Mouse (Mus musculus): Measurements from ENCODE around the gene Dpy19l3. TPM values are rescaled to one million over a fixed set of nuclear protein-coding genes. Genes with fewer than 3 reads are reported as not detected.

Dpy19l3 gene
- polyA plus RNA-seq, 1 experiment, result 7.3 TPM

GRCm38 (mm10) chr7:35790926-35791325 is 36.7 kb upstream of the Dpy19l3 start:
- no peaks in the 10 kb centered on the region for H3K4me1 ChIP-seq (ENCODE audit: control insufficient read depth, insufficient read depth, insufficient read length)
- no peak for DNase-seq (ENCODE audit: low read depth in 1 of 2, low spot score in 2 of 2)
- H3K36me3 ChIP-seq (ENCODE audit: control insufficient read depth, insufficient read depth, low read length), result peaks cover 38% of the 10 kb centered on the region
- no peak for TF ChIP-seq CTCF (IDR thresholded peaks at IDR 0.05; ENCODE audit: extremely low read depth, insufficient read depth, insufficient read length, insufficient replicate concordance)
- TF ChIP-seq POLR2A (IDR thresholded peaks at IDR 0.05; ENCODE audit: low read depth, low read length), result no peak
- 95% methylated on average over 8 of the region's 8 CpGs for WGBS
- H3K27me3 ChIP-seq (ENCODE audit: control insufficient read depth, insufficient read depth, low read length), result no peaks in the 10 kb centered on the region
- no peak overlapping the region for H3K27ac ChIP-seq (ENCODE audit: insufficient read depth, low read length)
- H3K4me3 ChIP-seq (ENCODE audit: extremely low read depth, insufficient read depth, insufficient read length), result no peak overlapping the region

GRCm38 (mm10) chr7:35790201-35790600 is 35.9 kb upstream of the Dpy19l3 start:
- TF ChIP-seq POLR2A (IDR thresholded peaks at IDR 0.05; ENCODE audit: low read depth, low read length), result no peak
- no peak for TF ChIP-seq CTCF (IDR thresholded peaks at IDR 0.05; ENCODE audit: extremely low read depth, insufficient read depth, insufficient read length, insufficient replicate concordance)
- no peaks in the 10 kb centered on the region for H3K4me1 ChIP-seq (ENCODE audit: control insufficient read depth, insufficient read depth, insufficient read length)
- WGBS, result 94% methylated on average over 8 of the region's 8 CpGs
- peaks cover 38% of the 10 kb centered on the region for H3K36me3 ChIP-seq (ENCODE audit: control insufficient read depth, insufficient read depth, low read length)
- DNase-seq (ENCODE audit: low read depth in 1 of 2, low spot score in 2 of 2), result no peak
- H3K4me3 ChIP-seq (ENCODE audit: extremely low read depth, insufficient read depth, insufficient read length), result no peak overlapping the region
- no peaks in the 10 kb centered on the region for H3K27me3 ChIP-seq (ENCODE audit: control insufficient read depth, insufficient read depth, low read length)
- no peak overlapping the region for H3K27ac ChIP-seq (ENCODE audit: insufficient read depth, low read length)

- TF ChIP-seq CTCF (IDR thresholded peaks at IDR 0.05; ENCODE audit: extremely low read depth, insufficient read depth, insufficient read length, insufficient replicate concordance) (no peak), POLR2A (IDR thresholded peaks at IDR 0.05; ENCODE audit: low read depth, low read length) (no peak)
- WGBS, result 93% methylated on average over 4 of the region's 4 CpGs
- H3K4me3 ChIP-seq (ENCODE audit: extremely low read depth, insufficient read depth, insufficient read length), result no peak overlapping the region
Measured at GRCm38 (mm10) chr7:35785579-35785978, 31.3 kb upstream of the Dpy19l3 start.

GRCm38 (mm10) chr7:35782252-35782651 is 28.0 kb upstream of the Dpy19l3 start:
- peaks cover 11% of the 10 kb centered on the region for H3K36me3 ChIP-seq (ENCODE audit: control insufficient read depth, insufficient read depth, low read length)
- DNase-seq (ENCODE audit: low read depth in 1 of 2, low spot score in 2 of 2), result no peak
- H3K27ac ChIP-seq (ENCODE audit: insufficient read depth, low read length), result no peak overlapping the region
- no peak overlapping the region for H3K4me3 ChIP-seq (ENCODE audit: extremely low read depth, insufficient read depth, insufficient read length)
- no peaks in the 10 kb centered on the region for H3K27me3 ChIP-seq (ENCODE audit: control insufficient read depth, insufficient read depth, low read length)
- H3K4me1 ChIP-seq (ENCODE audit: control insufficient read depth, insufficient read depth, insufficient read length), result no peaks in the 10 kb centered on the region
- TF ChIP-seq CTCF (IDR thresholded peaks at IDR 0.05; ENCODE audit: extremely low read depth, insufficient read depth, insufficient read length, insufficient replicate concordance) (no peak), POLR2A (IDR thresholded peaks at IDR 0.05; ENCODE audit: low read depth, low read length) (no peak)

More at GRCm38 (mm10) chr7:35785579-35785978, 31.3 kb upstream of the Dpy19l3 start:
- peaks cover 19% of the 10 kb centered on the region for H3K36me3 ChIP-seq (ENCODE audit: control insufficient read depth, insufficient read depth, low read length)
- H3K4me1 ChIP-seq (ENCODE audit: control insufficient read depth, insufficient read depth, insufficient read length), result no peaks in the 10 kb centered on the region
- H3K27ac ChIP-seq (ENCODE audit: insufficient read depth, low read length), result no peak overlapping the region
- no peaks in the 10 kb centered on the region for H3K27me3 ChIP-seq (ENCODE audit: control insufficient read depth, insufficient read depth, low read length)
- no peak for DNase-seq (ENCODE audit: low read depth in 1 of 2, low spot score in 2 of 2)

GRCm38 (mm10) chr7:35774127-35774526 is 19.9 kb upstream of the Dpy19l3 start:
- DNase-seq (ENCODE audit: low read depth in 1 of 2, low spot score in 2 of 2), result no peak
- H3K27ac ChIP-seq (ENCODE audit: insufficient read depth, low read length), result no peak overlapping the region
- H3K27me3 ChIP-seq (ENCODE audit: control insufficient read depth, insufficient read depth, low read length), result no peaks in the 10 kb centered on the region
- 89% methylated on average over 12 of the region's 12 CpGs for WGBS
- no peaks in the 10 kb centered on the region for H3K4me1 ChIP-seq (ENCODE audit: control insufficient read depth, insufficient read depth, insufficient read length)
- H3K4me3 ChIP-seq (ENCODE audit: extremely low read depth, insufficient read depth, insufficient read length), result no peak overlapping the region
- H3K36me3 ChIP-seq (ENCODE audit: control insufficient read depth, insufficient read depth, low read length), result peaks cover 28% of the 10 kb centered on the region
- TF ChIP-seq POLR2A (IDR thresholded peaks at IDR 0.05; ENCODE audit: low read depth, low read length), result no peak
- no peak for TF ChIP-seq CTCF (IDR thresholded peaks at IDR 0.05; ENCODE audit: extremely low read depth, insufficient read depth, insufficient read length, insufficient replicate concordance)

GRCm38 (mm10) chr7:35772347-35772746 is 18.1 kb upstream of the Dpy19l3 start:
- WGBS, result 93% methylated on average over 8 of the region's 8 CpGs
- H3K4me3 ChIP-seq (ENCODE audit: extremely low read depth, insufficient read depth, insufficient read length), result no peak overlapping the region
- H3K36me3 ChIP-seq (ENCODE audit: control insufficient read depth, insufficient read depth, low read length), result peaks cover 27% of the 10 kb centered on the region
- H3K27ac ChIP-seq (ENCODE audit: insufficient read depth, low read length), result no peak overlapping the region
- no peaks in the 10 kb centered on the region for H3K27me3 ChIP-seq (ENCODE audit: control insufficient read depth, insufficient read depth, low read length)
- TF ChIP-seq CTCF (IDR thresholded peaks at IDR 0.05; ENCODE audit: extremely low read depth, insufficient read depth, insufficient read length, insufficient replicate concordance) (no peak), POLR2A (IDR thresholded peaks at IDR 0.05; ENCODE audit: low read depth, low read length) (no peak)
- DNase-seq (ENCODE audit: low read depth in 1 of 2, low spot score in 2 of 2), result no peak
- no peaks in the 10 kb centered on the region for H3K4me1 ChIP-seq (ENCODE audit: control insufficient read depth, insufficient read depth, insufficient read length)

GRCm38 (mm10) chr7:35771106-35771505 is 16.9 kb upstream of the Dpy19l3 start:
- Histone ChIP-seq H3K4me3 (ENCODE audit: extremely low read depth, insufficient read depth, insufficient read length) (no peak overlapping the region), H3K27ac (ENCODE audit: insufficient read depth, low read length) (no peak overlapping the region), H3K27me3 (ENCODE audit: control insufficient read depth, insufficient read depth, low read length) (no peaks in the 10 kb centered on the region), H3K4me1 (ENCODE audit: control insufficient read depth, insufficient read depth, insufficient read length) (no peaks in the 10 kb centered on the region), H3K36me3 (ENCODE audit: control insufficient read depth, insufficient read depth, low read length) (peaks cover 22% of the 10 kb centered on the region)
- no peak for DNase-seq (ENCODE audit: low read depth in 1 of 2, low spot score in 2 of 2)
- no peak for TF ChIP-seq POLR2A (IDR thresholded peaks at IDR 0.05; ENCODE audit: low read depth, low read length)
- TF ChIP-seq CTCF (IDR thresholded peaks at IDR 0.05; ENCODE audit: extremely low read depth, insufficient read depth, insufficient read length, insufficient replicate concordance), result no peak

Data from spleen, adult 2 months (tissue).